Mouse (Mus musculus): ENCODE measurements around the gene Sox11.

- peak; percentile 84 for TF ChIP-seq POLR2A (IDR thresholded peaks at IDR 0.05; ENCODE audit: extremely low read depth, insufficient read depth, low read length)
- TF ChIP-seq CTCF (IDR thresholded peaks at IDR 0.05; ENCODE audit: extremely low read depth, insufficient read depth, low read length): peak; percentile 41
Observed at GRCm38 (mm10) chr12:27342691-27343605, 574 bp upstream of the Sox11 start.

Data from cortical plate, adult 2 months (tissue).